Mouse (Mus musculus): ENCODE results near the gene Prmt9.
A peak's percentile ranks its signal among the peaks of the same experiment; 100 is the strongest.

The Prmt9 gene

GRCm38 (mm10) chr8:77534358-77534992 is 14.7 kb upstream of the Prmt9 start:
- DNase-seq (ENCODE audit: low spot score in 2 of 2), result no peak

- DNase-seq (ENCODE audit: low spot score in 2 of 2), result peak; percentile 26 to 27
Observed at GRCm38 (mm10) chr8:77535026-77535595, 14.1 kb upstream of the Prmt9 start.

- DNase-seq (ENCODE audit: low spot score in 2 of 2), result no peak
Observed at GRCm38 (mm10) chr8:77536821-77537220, 12.4 kb upstream of the Prmt9 start.

GRCm38 (mm10) chr8:77538256-77538655 is 10.9 kb upstream of the Prmt9 start:
- no peak for DNase-seq (ENCODE audit: low spot score in 2 of 2)

- DNase-seq (ENCODE audit: low spot score in 2 of 2), result no peak
Observed at GRCm38 (mm10) chr8:77543152-77543777, 5.9 kb upstream of the Prmt9 start.

- no peak for DNase-seq (ENCODE audit: low spot score in 2 of 2)
Observed at GRCm38 (mm10) chr8:77544428-77544827, 4.8 kb upstream of the Prmt9 start.

GRCm38 (mm10) chr8:77545616-77546015 is 3.6 kb upstream of the Prmt9 start:
- no peak for DNase-seq (ENCODE audit: low spot score in 2 of 2)

GRCm38 (mm10) chr8:77549881-77550580 is 834 bp downstream of the Prmt9 start:
- no peak for DNase-seq (ENCODE audit: low spot score in 2 of 2)

- DNase-seq (ENCODE audit: low spot score in 2 of 2), result no peak
Observed at GRCm38 (mm10) chr8:77552491-77552890, 3.3 kb downstream of the Prmt9 start.

GRCm38 (mm10) chr8:77561441-77561840 is 12.2 kb downstream of the Prmt9 start:
- no peak for DNase-seq (ENCODE audit: low spot score in 2 of 2)

GRCm38 (mm10) chr8:77574229-77574628 is 25.0 kb downstream of the Prmt9 start:
- no peak for DNase-seq (ENCODE audit: low spot score in 2 of 2)

- no peak for DNase-seq (ENCODE audit: low spot score in 2 of 2)
Observed at GRCm38 (mm10) chr8:77577674-77578073, 28.5 kb downstream of the Prmt9 start.

- DNase-seq (ENCODE audit: low spot score in 2 of 2), result no peak
Observed at GRCm38 (mm10) chr8:77584174-77584573, 35.0 kb downstream of the Prmt9 start.

- DNase-seq (ENCODE audit: low spot score in 2 of 2), result no peak
Observed at GRCm38 (mm10) chr8:77609621-77610020, 60.4 kb downstream of the Prmt9 start.

- DNase-seq (ENCODE audit: low spot score in 2 of 2), result peak; percentile 98 to 99
Observed at GRCm38 (mm10) chr8:77610374-77610969, 61.3 kb downstream of the Prmt9 start, which contains the start of gene Tmem184c. Gene Tmem184c, minus strand, starts transcription at chr8:77610698.

- DNase-seq (ENCODE audit: low spot score in 2 of 2), result no peak
Observed at GRCm38 (mm10) chr8:77617916-77618315, 68.7 kb downstream of the Prmt9 start.

- DNase-seq (ENCODE audit: low spot score in 2 of 2), result no peak
Observed at GRCm38 (mm10) chr8:77623677-77624209, 74.5 kb downstream of the Prmt9 start.

- peak; percentile 77 to 78 for DNase-seq (ENCODE audit: low spot score in 2 of 2)
Observed at GRCm38 (mm10) chr8:77629858-77630537, 80.8 kb downstream of the Prmt9 start.

- no peak for DNase-seq (ENCODE audit: low spot score in 2 of 2)
Observed at GRCm38 (mm10) chr8:77630691-77631090, 81.5 kb downstream of the Prmt9 start.

Data from frontal cortex, postnatal 25 days (tissue).